Mouse (Mus musculus) CH12.LX (cell line): ENCODE measurements around the gene Emilin3. TPM values are rescaled to one million over a fixed set of nuclear protein-coding genes. Genes with fewer than 3 reads are reported as not detected.

ENCODE experiments used
- DNase-seq: peaks from one replicate; pipeline ENCODE4 v3.0.0-alpha.2; 2013; ENCODE audit errors: extremely low read depth
- H3K27ac ChIP-seq: 2 replicates; pipeline ENCODE4 v1.5.1; 2012; ENCODE audit warnings: low read depth, mild to moderate bottlenecking, control low read depth, moderate library complexity; ENCODE audit not compliant: insufficient read depth
- H3K27me3 ChIP-seq: replicated peaks from 2 replicates; pipeline ENCODE3; 2012; ENCODE audit warnings: inconsistent platforms
- H3K36me3 ChIP-seq, 2 experiments: replicated peaks in 1 of 2; 2 replicates each; pipeline versions ENCODE3 to v1.6.1; 2012; ENCODE audit warnings: inconsistent platforms in 1 of 2, low read length in 1 of 2, mild to moderate bottlenecking in 1 of 2, mixed read lengths in 1 of 2, moderate library complexity in 1 of 2; ENCODE audit not compliant: control insufficient read depth in 1 of 2, insufficient read depth in 1 of 2
- H3K4me1 ChIP-seq, 2 experiments: 2 replicates each; pipeline ENCODE4 v1.6.1; 2012; ENCODE audit warnings: inconsistent platforms in 1 of 2, moderate library complexity in 1 of 2; ENCODE audit not compliant: insufficient read depth in 2 of 2, control insufficient read depth in 1 of 2
- H3K4me2 ChIP-seq: 2 replicates; pipeline ENCODE4 v1.6.1; 2012; ENCODE audit warnings: low read depth, mild to moderate bottlenecking, control low read depth; ENCODE audit not compliant: poor library complexity, insufficient read depth, severe bottlenecking
- H3K4me3 ChIP-seq, 3 experiments: fragments of 150-350 bp in 1 of 3; sonication (generic) in 1 of 3; replicated peaks in 1 of 3; 2 replicates each; pipeline versions ENCODE3 to v1.5.1; 2011 to 2012; ENCODE audit warnings: low read depth in 2 of 3, low read length in 2 of 3, mild to moderate bottlenecking in 2 of 3, moderate library complexity in 2 of 3, control low read depth in 1 of 3, improper control_type of control experiment in 1 of 3, inconsistent platforms in 1 of 3, mixed read lengths in 1 of 3; ENCODE audit not compliant: poor library complexity in 1 of 3
- H3K79me2 ChIP-seq: replicated peaks from 2 replicates; pipeline ENCODE4 v1.6.1; 2012; ENCODE audit warnings: mild to moderate bottlenecking, moderate library complexity; ENCODE audit not compliant: control insufficient read depth, poor library complexity, insufficient read depth, severe bottlenecking; ENCODE audit errors: extremely low read depth
- H3K9ac ChIP-seq: 2 replicates; pipeline ENCODE4 v1.6.1; 2012; ENCODE audit warnings: low read depth, mild to moderate bottlenecking, control low read depth, moderate library complexity; ENCODE audit not compliant: insufficient read depth
- H3K9me3 ChIP-seq: replicated peaks from 2 replicates; pipeline ENCODE3; 2012; ENCODE audit warnings: low read length, inconsistent platforms, mixed read lengths
- BHLHE40 ChIP-seq: IDR thresholded peaks from 2 replicates; pipeline ENCODE4 v1.6.1; 2011; ENCODE audit warnings: mild to moderate bottlenecking, low read depth, low read length, improper control_type of control experiment
- CHD1 ChIP-seq: IDR thresholded peaks from 2 replicates; pipeline ENCODE4 v1.6.1; 2012; ENCODE audit warnings: low read depth, low read length, improper control_type of control experiment, inconsistent platforms
- EP300 ChIP-seq: IDR thresholded peaks from 2 replicates; pipeline ENCODE4 v1.6.1; 2011; ENCODE audit warnings: low read length, improper control_type of control experiment
- GABPA ChIP-seq: IDR thresholded peaks from 2 replicates; pipeline ENCODE4 v1.6.1; 2012; ENCODE audit warnings: low read depth, low read length, improper control_type of control experiment, inconsistent platforms; ENCODE audit not compliant: insufficient replicate concordance
- KAT2A ChIP-seq: IDR thresholded peaks from 2 replicates; pipeline ENCODE4 v1.6.1; 2012; ENCODE audit warnings: low read length, improper control_type of control experiment, inconsistent platforms; ENCODE audit not compliant: insufficient replicate concordance
- MAFK ChIP-seq: IDR thresholded peaks from 2 replicates; pipeline ENCODE4 v1.6.1; 2011; ENCODE audit warnings: low read length, improper control_type of control experiment; ENCODE audit not compliant: insufficient replicate concordance
- MEF2A ChIP-seq: IDR thresholded peaks from 2 replicates; pipeline ENCODE4 v1.6.1; 2014; ENCODE audit warnings: low read depth, mild to moderate bottlenecking, inconsistent platforms, low read length, improper control_type of control experiment, borderline replicate concordance
- MXI1 ChIP-seq: IDR thresholded peaks from 2 replicates; pipeline ENCODE4 v1.6.1; 2011; ENCODE audit warnings: mild to moderate bottlenecking, low read depth, low read length, improper control_type of control experiment
- NELFE ChIP-seq: IDR thresholded peaks from 2 replicates; pipeline ENCODE4 v1.6.1; 2011; ENCODE audit warnings: low read depth, low read length, improper control_type of control experiment
- POLR2A ChIP-seq: IDR thresholded peaks from 2 replicates; pipeline ENCODE4 v1.6.1; 2011; ENCODE audit warnings: low read depth, mild to moderate bottlenecking, improper control_type of control experiment, low read length
- RCOR1 ChIP-seq: conservative IDR thresholded peaks from 2 replicates; pipeline ENCODE4 v1.6.1; 2012; ENCODE audit warnings: low read depth, mild to moderate bottlenecking, inconsistent platforms, low read length, improper control_type of control experiment
- SIN3A ChIP-seq: IDR thresholded peaks from 2 replicates; pipeline ENCODE4 v1.6.1; 2012; ENCODE audit warnings: low read length, improper control_type of control experiment, inconsistent platforms
- SMC3 ChIP-seq: IDR thresholded peaks from 2 replicates; pipeline ENCODE4 v1.6.1; 2011; ENCODE audit warnings: low read depth, low read length, improper control_type of control experiment
- TBP ChIP-seq: conservative IDR thresholded peaks from 2 replicates; pipeline ENCODE4 v1.6.1; 2011; ENCODE audit warnings: low read depth, low read length, improper control_type of control experiment
- TCF12 ChIP-seq: IDR thresholded peaks from 2 replicates; pipeline ENCODE4 v1.6.1; 2014; ENCODE audit warnings: low read depth, mild to moderate bottlenecking, inconsistent platforms, low read length, improper control_type of control experiment
- ZC3H11A ChIP-seq: IDR thresholded peaks from 2 replicates; pipeline ENCODE4 v1.6.1; 2012; ENCODE audit warnings: low read depth, mild to moderate bottlenecking, inconsistent platforms, low read length, improper control_type of control experiment
- ZMIZ1 ChIP-seq: IDR thresholded peaks from 2 replicates; pipeline ENCODE4 v1.6.1; 2012; ENCODE audit warnings: low read depth, mild to moderate bottlenecking, inconsistent platforms, low read length, improper control_type of control experiment
- ZNF384 ChIP-seq: IDR thresholded peaks from 2 replicates; pipeline ENCODE4 v1.6.1; 2012; ENCODE audit warnings: low read depth, low read length, improper control_type of control experiment, inconsistent platforms
- dilution Hi-C: fragments of 300-500 bp; cut with MboI; formaldehyde crosslinking; loops from 2 replicates; pipeline ENCODE4 v1.14.3; 2020; ENCODE audit warnings: low sequenced_read_pairs; ENCODE audit not compliant: extremely low pct_unique_long_range_greater_than_20kb, extremely low pct_ligation_motif_present
- in situ Hi-C: fragments of 300-500 bp; cut with MboI; formaldehyde crosslinking; loops from 3 replicates; pipeline ENCODE4 v1.14.3; 2019; ENCODE audit warnings: low sequenced_read_pairs, low pct_ligation_motif_present, low pct_unique_long_range_greater_than_20kb, mixed read lengths
- polyA plus RNA-seq: library from polyadenylated mRNA; unstranded; fragments of >175 nt; gene quantifications from 2 replicates; pipeline ENCODE4 v1.2.1, GENCODE M21; 2012; ENCODE audit warnings: low read depth; ENCODE audit not compliant: insufficient read length
- total RNA-seq, 2 experiments: library from RNA; depleted of rRNA; stranded (reverse); fragments of 300-350 nt in 1 of 2; fragments of >200 nt in 1 of 2; gene quantifications; 2 replicates each; pipeline ENCODE4 v1.2.3; 2012 to 2014

The Emilin3 gene
- total and polyA plus RNA-seq, 3 experiments: not detected

GRCm38 (mm10) chr2:160881462-160882101, 30.5 kb downstream of the Emilin3 start:
- TF ChIP-seq RCOR1: no peak
- no peak for TF ChIP-seq CHD1
- no peak for TF ChIP-seq KAT2A
- TF ChIP-seq GABPA: no peak
- no peak for TF ChIP-seq TBP
- no peak for TF ChIP-seq SMC3
- no peak for TF ChIP-seq NELFE
- TF ChIP-seq MEF2A: no peak
- no peak for TF ChIP-seq ZC3H11A
- TF ChIP-seq POLR2A: no peak
- TF ChIP-seq ZNF384: no peak
- no peak for TF ChIP-seq EP300
- no peak for TF ChIP-seq ZMIZ1
- TF ChIP-seq MAFK: no peak
- no peak for TF ChIP-seq BHLHE40
- no peak for TF ChIP-seq MXI1
- in situ Hi-C loops (loop anchor here (5.0 to 10.0 kb wide), 2 partner anchors 167 to 279 kb away; no protein-coding TSS in a partner anchor), dilution Hi-C loops (no loop called here)
- Histone ChIP-seq H3K9ac (no peak overlapping the region), H3K36me3 (no peaks in the 10 kb centered on the region), H3K79me2 (no peaks in the 10 kb centered on the region), H3K4me2 (no peak overlapping the region), H3K27me3 (no peaks in the 10 kb centered on the region), H3K27ac (no peak overlapping the region), H3K9me3 (no peaks in the 10 kb centered on the region), H3K4me1 (peaks cover 0 to 8% of the 10 kb centered on the region in 2 experiments; a peak in 2 of 4 replicates), H3K4me3 (no peak overlapping the region)
- no peak for DNase-seq

DNA sequence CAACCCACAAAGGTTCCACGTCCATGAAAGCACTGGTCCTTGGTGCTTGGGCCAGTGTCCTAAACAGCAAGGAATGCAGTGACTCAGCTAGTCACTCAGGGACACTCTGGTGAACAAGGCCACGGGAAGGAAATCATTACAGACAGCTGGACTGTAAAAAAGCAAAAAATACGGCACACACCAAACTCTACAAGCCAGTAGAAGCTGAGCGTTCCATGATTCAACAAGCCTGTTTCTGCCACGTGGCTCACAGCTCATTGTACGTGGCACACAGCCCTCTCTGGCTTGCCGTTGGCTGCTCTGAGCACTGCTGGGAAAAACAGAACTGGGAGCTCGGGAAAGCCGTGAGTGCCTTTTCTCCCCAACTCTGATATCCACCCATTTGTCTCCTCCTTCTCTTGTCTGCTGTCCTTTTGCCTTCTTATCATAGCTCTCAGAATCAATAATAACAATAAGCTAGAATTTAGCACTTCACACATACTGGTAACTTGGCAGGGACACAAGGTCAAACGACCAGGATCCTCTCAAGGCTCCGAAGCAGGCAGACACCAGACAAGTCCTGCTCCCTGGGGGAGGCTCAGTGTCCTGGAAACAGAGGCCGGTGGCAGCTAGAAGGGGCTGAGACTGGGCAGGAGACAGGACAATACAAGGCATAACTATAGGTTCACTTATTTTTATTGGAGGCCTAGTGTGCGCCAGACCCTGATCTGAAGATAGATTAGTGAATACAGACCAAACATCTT, 31.5 kb downstream of the Emilin3 start, which contains the start of gene Lpin3:
TSS of gene Lpin3 (plus strand) at position 218 of the 743 bp plus-strand sequence.
- in situ Hi-C loops: loop anchor here (5.0 to 10.0 kb wide), 2 partner anchors 166 to 278 kb away; no protein-coding TSS in a partner anchor
- Histone ChIP-seq H3K9me3 (peaks cover 5% of the 10 kb centered on the region), H3K27ac (no peak within 1 kb of the TSS)

More for the DNA sequence above, 31.5 kb downstream of the Emilin3 start, which contains the start of gene Lpin3:
- peaks cover 0 to 8% of the 10 kb centered on the region in 2 experiments; a peak in 2 of 4 replicates for H3K4me1 ChIP-seq
- no peak within 1 kb of the TSS for H3K9ac ChIP-seq
- no peak within 1 kb of the TSS for H3K4me3 ChIP-seq
- no peak for DNase-seq
- no peak within 1 kb of the TSS for H3K4me2 ChIP-seq
- TF ChIP-seq SIN3A (no peak), ZC3H11A (no peak), TCF12 (no peak), GABPA (no peak)
- no peaks in the 10 kb centered on the region for H3K79me2 ChIP-seq
- dilution Hi-C loops: no loop called here
- H3K27me3 ChIP-seq: no peaks in the 10 kb centered on the region
- no peaks in the 10 kb centered on the region for H3K36me3 ChIP-seq
